Mouse (Mus musculus) B cell, adult 62 days (primary cell): ENCODE data around the gene Slc12a9. TPM values are rescaled to one million over a fixed set of nuclear protein-coding genes. Genes with fewer than 3 reads are reported as not detected.

Experiments
- total RNA-seq: library from RNA; stranded (reverse); gene quantifications from 4 replicates; pipeline ENCODE4 v1.2.4, GENCODE M21; 2023

Gene Slc12a9
- 19.9 to 27.0 TPM (median 21.0 TPM) in 4 replicates for total RNA-seq

GRCm38 (mm10) chr5:137333512-137334174 lies at the start of gene Slc12a9:
Gene Slc12a9 (minus strand): TSS chr5:137333597.

GRCm38 (mm10) chr5:137349384-137350204 lies 16.2 kb upstream of the Slc12a9 start, which contains the start of gene Ephb4:
Gene Ephb4 (plus strand): TSS chr5:137350109.

GRCm38 (mm10) chr5:137314193-137315083 lies 19.0 kb downstream of the Slc12a9 start, which contains the start of gene Trip6:
Gene Trip6 (minus strand): TSS chr5:137314404.

GRCm38 (mm10) chr5:137307071-137307912 lies 26.1 kb downstream of the Slc12a9 start, which contains the start of gene Srrt:
Gene Srrt (minus strand): TSS chr5:137307674.

GRCm38 (mm10) chr5:137293839-137294743 lies 39.3 kb downstream of the Slc12a9 start, which contains the start of gene Ufsp1:
Gene Ufsp1 (plus strand): TSS chr5:137294629.

GRCm38 (mm10) chr5:137287032-137287952 lies 46.1 kb downstream of the Slc12a9 start, which contains the start of gene Ache:
Gene Ache (plus strand): TSS chr5:137287519.

Other genes starting within 250 kb of the Slc12a9 start
- 63.7 to 73.2 TPM (median 68.4 TPM) in 4 replicates for gene Trim56, start 217.4 kb downstream of the Slc12a9 start, total RNA-seq
- not detected in 4 replicates for gene Muc3, start 184.3 kb downstream of the Slc12a9 start, total RNA-seq
- gene Muc3a, start 121.2 kb downstream of the Slc12a9 start, total RNA-seq: 10.4 to 17.8 TPM (median 14.5 TPM) in 4 replicates
- gene Ache, start 46.1 kb downstream of the Slc12a9 start, total RNA-seq: 0.43 to 0.98 TPM (median 0.74 TPM) in 4 replicates
- 0.58 to 2.3 TPM (median 1.7 TPM) in 4 replicates for gene Ufsp1, start 39.0 kb downstream of the Slc12a9 start, total RNA-seq
- gene Srrt, start 25.9 kb downstream of the Slc12a9 start, total RNA-seq: 398 to 449 TPM (median 433 TPM) in 4 replicates
- 5.1 to 7.4 TPM (median 6.9 TPM) in 4 replicates for gene Trip6, start 19.2 kb downstream of the Slc12a9 start, total RNA-seq
- gene Ephb4, start 16.5 kb upstream of the Slc12a9 start, total RNA-seq: not detected in 4 replicates
- gene Zan, start 143.5 kb upstream of the Slc12a9 start, total RNA-seq: not detected in 4 replicates
- 31.5 to 37.5 TPM (median 32.2 TPM) in 4 replicates for gene Pop7, start 168.9 kb upstream of the Slc12a9 start, total RNA-seq
- gene Gigyf1, start 185.0 kb upstream of the Slc12a9 start, total RNA-seq: 102 to 122 TPM (median 107 TPM) in 4 replicates
- not detected in 4 replicates for gene Epo, start 199.6 kb upstream of the Slc12a9 start, total RNA-seq
- gene Gnb2, start 199.9 kb upstream of the Slc12a9 start, total RNA-seq: 376 to 402 TPM (median 387 TPM) in 4 replicates
- gene Actl6b, start 219.9 kb upstream of the Slc12a9 start, total RNA-seq: not detected in 4 replicates
- 0.44 to 1.0 TPM (median 0.49 TPM) in 3 of 4 replicates, not detected in the other for gene Tfr2, start 236.2 kb upstream of the Slc12a9 start, total RNA-seq